Mouse (Mus musculus) embryonic facial prominence, embryonic 14.5 days (tissue): ENCODE data around the gene Etv6. TPM values are rescaled to one million over a fixed set of nuclear protein-coding genes. Genes with fewer than 3 reads are reported as not detected.

Source experiments
- ATAC-seq: fragments of 200-750 bp; cut with Nextera tagmentation; 2 replicates; pipeline ENCODE4 v1.8.0; 2017; ENCODE audit warnings: low read depth, moderate number of reproducible peaks, moderate TSS enrichment
- DNase-seq: peaks from one replicate; pipeline ENCODE4 v3.0.0-alpha.2; 2015; ENCODE audit warnings: low spot score
- H3K27ac ChIP-seq: fragments of 300-500 bp; sonication (generic); replicated peaks from 2 replicates; pipeline ENCODE4 v1.5.1; 2014; ENCODE audit warnings: low read depth, mild to moderate bottlenecking, low read length, moderate library complexity
- H3K27me3 ChIP-seq: fragments of 300-500 bp; sonication (generic); replicated peaks from 2 replicates; pipeline ENCODE4 v1.6.1; 2014; ENCODE audit warnings: low read length; ENCODE audit not compliant: control insufficient read depth, insufficient read depth
- H3K36me3 ChIP-seq: fragments of 300-500 bp; sonication (generic); 2 replicates; pipeline ENCODE4 v1.6.1; 2014; ENCODE audit warnings: low read length, mixed read lengths; ENCODE audit not compliant: control insufficient read depth, insufficient read depth
- H3K4me1 ChIP-seq: fragments of 300-500 bp; sonication (generic); 2 replicates; pipeline ENCODE4 v1.6.1; 2014; ENCODE audit warnings: antibody characterized with exemption, low read length; ENCODE audit not compliant: control insufficient read depth, insufficient read depth
- H3K4me2 ChIP-seq: fragments of 300-500 bp; sonication (generic); 2 replicates; pipeline ENCODE4 v1.6.1; 2014; ENCODE audit warnings: low read depth, mild to moderate bottlenecking, low read length, moderate library complexity, mixed read lengths
- H3K4me3 ChIP-seq: fragments of 300-500 bp; sonication (generic); 2 replicates; pipeline ENCODE4 v1.5.1; 2014; ENCODE audit warnings: low read depth, mild to moderate bottlenecking, low read length
- H3K9ac ChIP-seq: fragments of 300-500 bp; sonication (generic); 2 replicates; pipeline ENCODE4 v1.6.1; 2014; ENCODE audit warnings: low read depth, mild to moderate bottlenecking, low read length, moderate library complexity, mixed read lengths
- H3K9me3 ChIP-seq: fragments of 300-500 bp; sonication (generic); 2 replicates; pipeline ENCODE4 v1.6.1; 2016; ENCODE audit warnings: low read length; ENCODE audit not compliant: control insufficient read depth
- WGBS: fragments of 180-500 bp; shearing (Covaris S2); extraction: QIAGEN DNeasy Blood & Tissue Kit; methylation state at CpG from one replicate; pipeline ENCODE4 v1.1.7; 2014; 5-methylcytosine and 5-hydroxymethylcytosine counted together
- polyA plus RNA-seq: library from polyadenylated mRNA; unstranded; fragments of >200 nt; fragmentation: Nextera tagmentation; extraction: Ambion mirVana; gene quantifications from 2 replicates; pipeline ENCODE4 v1.2.1, GENCODE M21; 2014

Gene Etv6
- polyA plus RNA-seq, 1 experiment from 2014 or later = 12.4 TPM

GRCm38 (mm10) chr6:134020821-134021220, 14.7 kb upstream of the Etv6 start:
- Histone ChIP-seq H3K27me3 (no peaks in the 10 kb centered on the region), H3K4me1 (no peaks in the 10 kb centered on the region), H3K27ac (no peak overlapping the region), H3K4me2 (no peak overlapping the region), H3K36me3 (no peaks in the 10 kb centered on the region), H3K9me3 (no peaks in the 10 kb centered on the region), H3K9ac (no peak overlapping the region), H3K4me3 (no peak overlapping the region)
- ATAC-seq (no peak), DNase-seq (no peak)
- WGBS = 74% methylated on average over 6 of the region's 6 CpGs

- H3K36me3 ChIP-seq = no peaks in the 10 kb centered on the region
- H3K27ac ChIP-seq = no peak overlapping the region
- ATAC-seq (no peak), DNase-seq (no peak)
- no peaks in the 10 kb centered on the region for H3K9me3 ChIP-seq
- H3K4me1 ChIP-seq = no peaks in the 10 kb centered on the region
- 78% methylated on average over 2 of the region's 2 CpGs for WGBS
- no peaks in the 10 kb centered on the region for H3K27me3 ChIP-seq
- H3K4me3 ChIP-seq = no peak overlapping the region
- H3K4me2 ChIP-seq = no peak overlapping the region
- no peak overlapping the region for H3K9ac ChIP-seq
Measured at GRCm38 (mm10) chr6:134026264-134026663, 9.2 kb upstream of the Etv6 start.

GRCm38 (mm10) chr6:134027022-134027421, 8.5 kb upstream of the Etv6 start:
- ATAC-seq = no peak
- 87% methylated on average over 4 of the region's 4 CpGs for WGBS
- H3K27me3 ChIP-seq = no peaks in the 10 kb centered on the region
- no peaks in the 10 kb centered on the region for H3K9me3 ChIP-seq
- H3K27ac ChIP-seq = no peak overlapping the region
- no peak overlapping the region for H3K4me2 ChIP-seq
- H3K36me3 ChIP-seq = no peaks in the 10 kb centered on the region
- H3K9ac ChIP-seq = no peak overlapping the region
- no peak for DNase-seq
- H3K4me3 ChIP-seq = no peak overlapping the region
- H3K4me1 ChIP-seq = no peaks in the 10 kb centered on the region

- Histone ChIP-seq H3K9me3 (no peaks in the 10 kb centered on the region), H3K27ac (no peak overlapping the region), H3K4me2 (no peak overlapping the region), H3K4me3 (no peak overlapping the region), H3K36me3 (no peaks in the 10 kb centered on the region), H3K4me1 (peaks cover 20% of the 10 kb centered on the region), H3K27me3 (no peaks in the 10 kb centered on the region), H3K9ac (no peak overlapping the region)
- no peak for DNase-seq
- WGBS = 31% methylated on average over 7 of the region's 7 CpGs
- ATAC-seq = no peak
Measured at GRCm38 (mm10) chr6:134032451-134032850, 3.0 kb upstream of the Etv6 start.

- peak overlapping the region; percentile 100 for H3K27ac ChIP-seq
- H3K4me3 ChIP-seq = peak overlapping the region; percentile 62
- peak overlapping the region; percentile 56 for H3K4me2 ChIP-seq
- WGBS = 3% methylated on average over 8 of the region's 8 CpGs
- H3K9me3 ChIP-seq = no peaks in the 10 kb centered on the region
- H3K4me1 ChIP-seq = peaks cover 35% of the 10 kb centered on the region
- peak overlapping the region; percentile 90 for H3K9ac ChIP-seq
- ATAC-seq = no peak
- DNase-seq = no peak
- no peaks in the 10 kb centered on the region for H3K36me3 ChIP-seq
- no peaks in the 10 kb centered on the region for H3K27me3 ChIP-seq
Measured at GRCm38 (mm10) chr6:134034436-134034835, 1.1 kb upstream of the Etv6 start.

- Histone ChIP-seq H3K9me3 (no peaks in the 10 kb centered on the region), H3K27ac (peak overlapping the region; percentile 100), H3K4me2 (peak overlapping the region; percentile 56), H3K27me3 (no peaks in the 10 kb centered on the region), H3K36me3 (no peaks in the 10 kb centered on the region), H3K4me1 (peaks cover 35% of the 10 kb centered on the region), H3K4me3 (peak overlapping the region; percentile 62), H3K9ac (peak overlapping the region; percentile 90)
- 0% methylated on average over 23 of the region's 55 CpGs for WGBS
- peak; percentile 93 for ATAC-seq
- DNase-seq = peak; percentile 94
Measured at GRCm38 (mm10) chr6:134034904-134035489, 503 bp upstream of the Etv6 start.

GRCm38 (mm10) chr6:134036491-134036911, 1.0 kb downstream of the Etv6 start:
- peak overlapping the region; percentile 62 for H3K4me3 ChIP-seq
- peak overlapping the region; percentile 90 for H3K9ac ChIP-seq
- H3K4me1 ChIP-seq = peaks cover 35% of the 10 kb centered on the region
- H3K4me2 ChIP-seq = peak overlapping the region; percentile 56
- DNase-seq (peak; percentile 26), ATAC-seq (no peak)
- no peaks in the 10 kb centered on the region for H3K27me3 ChIP-seq
- H3K9me3 ChIP-seq = no peaks in the 10 kb centered on the region
- H3K27ac ChIP-seq = peak overlapping the region; percentile 100
- WGBS = 0% methylated on average over 7 of the region's 8 CpGs
- H3K36me3 ChIP-seq = no peaks in the 10 kb centered on the region

- H3K36me3 ChIP-seq = no peaks in the 10 kb centered on the region
- H3K4me1 ChIP-seq = peaks cover 35% of the 10 kb centered on the region
- no peak for ATAC-seq
- no peaks in the 10 kb centered on the region for H3K9me3 ChIP-seq
- H3K4me3 ChIP-seq = peak overlapping the region; percentile 62
- DNase-seq = no peak
- peak overlapping the region; percentile 56 for H3K4me2 ChIP-seq
- 8% methylated on average over 3 of the region's 3 CpGs for whole genome bisulfite sequencing
- H3K27ac ChIP-seq = no peak overlapping the region
- H3K9ac ChIP-seq = peak overlapping the region; percentile 90
- no peaks in the 10 kb centered on the region for H3K27me3 ChIP-seq
Measured at GRCm38 (mm10) chr6:134036951-134037431, 1.5 kb downstream of the Etv6 start.

- no peak overlapping the region for H3K27ac ChIP-seq
- no peak for ATAC-seq
- H3K36me3 ChIP-seq = no peaks in the 10 kb centered on the region
- no peak for DNase-seq
- peak overlapping the region; percentile 56 for H3K4me2 ChIP-seq
- peak overlapping the region; percentile 62 for H3K4me3 ChIP-seq
- no peaks in the 10 kb centered on the region for H3K9me3 ChIP-seq
- H3K9ac ChIP-seq = 0 out of 2 replicates have a peak overlapping the region, but pooled peaks have one; percentile 27
- peaks cover 32% of the 10 kb centered on the region for H3K4me1 ChIP-seq
- H3K27me3 ChIP-seq = no peaks in the 10 kb centered on the region
- WGBS = 25% methylated on average over 10 of the region's 10 CpGs
Measured at GRCm38 (mm10) chr6:134037960-134038359, 2.5 kb downstream of the Etv6 start.
